Mouse (Mus musculus) midbrain, postnatal 0 days (tissue): ENCODE results near the gene Med17. TPM values are rescaled to one million over a fixed set of nuclear protein-coding genes. Genes with fewer than 3 reads are reported as not detected.
"Not testable (repeated sequence)": the region's sequence is repeated elsewhere in the genome, so short reads cannot be mapped to it uniquely, and the experiment has no call there.

Experiments used
- ATAC-seq: fragments of 200-750 bp; cut with Nextera tagmentation; 2 replicates; pipeline ENCODE4 v1.8.0; 2017; ENCODE audit warnings: moderate number of reproducible peaks, mild to moderate bottlenecking, moderate TSS enrichment, moderate library complexity; ENCODE audit not compliant: low FRiP score
- DNase-seq: peaks from one replicate; pipeline ENCODE4 v3.0.0-alpha.2; 2015; ENCODE audit warnings: low spot score
- H3K27ac ChIP-seq: fragments of 300-500 bp; sonication (generic); 2 replicates; pipeline ENCODE4 v1.5.1; 2014; ENCODE audit warnings: low read depth, mild to moderate bottlenecking, low read length, mixed read lengths
- H3K27me3 ChIP-seq: fragments of 300-500 bp; sonication (generic); 2 replicates; pipeline ENCODE4 v1.6.1; 2014; ENCODE audit warnings: low read length, control low read depth, mixed read lengths; ENCODE audit not compliant: insufficient read depth
- H3K36me3 ChIP-seq: fragments of 300-500 bp; sonication (generic); 2 replicates; pipeline ENCODE4 v1.6.1; 2014; ENCODE audit warnings: low read length, control low read depth, mixed read lengths; ENCODE audit not compliant: insufficient read depth
- H3K4me1 ChIP-seq: fragments of 300-500 bp; sonication (generic); 2 replicates; pipeline ENCODE4 v1.6.1; 2014; ENCODE audit warnings: mild to moderate bottlenecking, control low read depth, antibody characterized with exemption, low read length, mixed read lengths; ENCODE audit not compliant: insufficient read depth
- H3K4me2 ChIP-seq: fragments of 300-500 bp; sonication (generic); 2 replicates; pipeline ENCODE4 v1.6.1; 2014; ENCODE audit warnings: low read depth, mild to moderate bottlenecking, low read length, mixed read lengths; ENCODE audit not compliant: poor library complexity, severe bottlenecking
- H3K4me3 ChIP-seq: fragments of 300-500 bp; sonication (generic); 2 replicates; pipeline ENCODE4 v1.5.1; 2014; ENCODE audit warnings: low read depth, mild to moderate bottlenecking, low read length, moderate library complexity
- H3K9ac ChIP-seq: fragments of 300-500 bp; sonication (generic); replicated peaks from 2 replicates; pipeline ENCODE4 v1.6.1; 2014; ENCODE audit warnings: mild to moderate bottlenecking, low read length, moderate library complexity, mixed read lengths; ENCODE audit not compliant: poor library complexity, severe bottlenecking
- H3K9me3 ChIP-seq: fragments of 300-500 bp; sonication (generic); 2 replicates; pipeline ENCODE4 v1.6.1; 2016; ENCODE audit warnings: low read length, control low read depth
- CTCF ChIP-seq: IDR thresholded peaks from 2 replicates; pipeline ENCODE4 v1.5.1; 2016; ENCODE audit warnings: antibody characterized with exemption, mild to moderate bottlenecking
- WGBS: fragments of 180-500 bp; shearing (Covaris S2); extraction: QIAGEN DNeasy Blood & Tissue Kit; methylation state at CpG from one replicate; pipeline ENCODE4 v1.1.7; 2014; 5-methylcytosine and 5-hydroxymethylcytosine counted together
- polyA plus RNA-seq: library from polyadenylated mRNA; unstranded; fragments of >200 nt; fragmentation: Nextera tagmentation; extraction: Ambion mirVana; gene quantifications from 2 replicates; pipeline ENCODE4 v1.2.1, GENCODE M21; 2015
- total RNA-seq: library from RNA; depleted of rRNA; stranded (reverse); fragments of >200 nt; gene quantifications from 2 replicates; pipeline ENCODE4 v1.2.3, GENCODE M21; 2014; rRNA removed

Gene Med17
- total RNA-seq (28.6 and 28.8 TPM in 2 replicates), polyA plus RNA-seq (19.4 and 24.6 TPM in 2 replicates)

DNA sequence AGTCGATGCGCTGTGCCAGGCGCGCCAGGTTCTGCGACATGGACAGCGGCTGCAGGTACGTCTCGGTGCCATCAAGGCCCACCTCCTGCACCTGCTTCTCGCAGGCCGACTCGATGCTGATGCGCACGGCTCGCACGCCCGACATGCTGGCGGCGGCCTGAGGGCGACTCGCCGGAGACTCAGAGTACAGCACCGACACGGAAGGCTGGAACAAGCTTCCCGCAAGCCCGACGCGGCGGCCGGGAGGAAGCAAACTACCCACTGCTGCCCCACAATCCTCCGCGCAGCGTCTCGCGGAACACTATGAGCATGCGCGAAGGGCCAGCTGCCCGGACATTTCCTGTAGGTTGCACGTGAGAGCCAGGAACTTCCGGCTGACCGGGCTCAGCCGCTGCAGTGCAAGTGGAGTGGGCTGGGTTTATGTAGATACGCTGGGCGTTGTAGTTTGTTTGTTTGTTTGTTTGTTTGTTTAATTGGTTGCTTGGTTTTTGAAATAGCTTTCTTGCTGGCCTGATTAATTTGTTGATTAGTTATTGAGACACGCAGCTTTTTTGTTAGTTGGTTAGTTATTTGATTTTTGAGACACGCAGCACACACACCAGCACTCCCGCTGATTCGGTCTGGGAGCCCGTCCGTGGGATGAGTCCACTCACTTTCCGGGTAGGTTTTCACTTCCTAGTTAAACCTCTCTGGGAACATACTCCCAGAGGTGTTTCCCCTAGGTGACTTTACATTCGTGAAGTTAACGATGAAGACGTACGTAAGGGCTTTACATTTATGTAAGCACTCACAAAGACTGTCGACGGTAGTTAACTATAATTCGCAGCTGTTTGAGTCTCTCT is at the start of gene Med17:
Gene Med17 (minus strand): TSS at position 283 of the 842 bp plus-strand sequence.
- WGBS, result 2% methylated on average over 57 of the region's 57 CpGs
- Histone ChIP-seq H3K4me2 (peak within 1 kb of the TSS; percentile 69), H3K9me3 (no peaks in the 10 kb centered on the region), H3K9ac (peak within 1 kb of the TSS; percentile 91), H3K4me1 (peaks cover 7% of the 10 kb centered on the region), H3K27me3 (no peaks in the 10 kb centered on the region), H3K36me3 (peaks cover 17% of the 10 kb centered on the region), H3K27ac (peak within 1 kb of the TSS; percentile 86), H3K4me3 (peak within 1 kb of the TSS; percentile 75)
- DNase-seq (peak; percentile 98), ATAC-seq (peak; percentile 99)
- no peak for TF ChIP-seq CTCF

DNA sequence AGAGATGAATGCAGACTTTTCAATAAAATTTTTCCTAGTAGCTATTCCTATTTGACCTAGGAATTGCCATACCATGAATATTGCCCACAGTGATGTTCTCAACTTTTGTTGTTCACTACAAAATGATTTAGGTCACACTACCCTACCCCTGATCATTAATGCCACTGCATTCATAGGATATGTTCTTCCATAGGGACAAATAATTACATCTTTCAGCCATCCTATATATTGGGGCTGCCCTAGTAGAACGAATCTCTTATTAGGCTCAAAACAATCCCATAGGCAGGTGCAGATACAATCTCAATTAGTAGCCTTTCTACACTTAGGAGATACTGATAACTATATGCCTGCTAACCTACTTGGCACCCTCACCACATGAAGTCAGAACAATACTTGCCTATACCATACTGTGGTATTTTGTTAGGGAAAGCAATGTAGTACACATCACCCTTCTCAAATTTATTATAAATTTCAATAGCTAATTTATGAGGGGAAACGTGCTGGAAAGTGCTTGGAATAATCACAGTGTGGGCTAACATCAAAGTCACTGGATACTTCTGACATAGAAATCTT is 38.5 kb upstream of the Med17 start:
- no peak overlapping the region for H3K9ac ChIP-seq
- DNase-seq (no peak), ATAC-seq (no peak)
- no peak for TF ChIP-seq CTCF
- H3K27me3 ChIP-seq, result no peaks in the 10 kb centered on the region
- no peak overlapping the region for H3K4me3 ChIP-seq
- WGBS, result 82% methylated on average over 2 of the region's 2 CpGs
- peaks cover 32% of the 10 kb centered on the region for H3K36me3 ChIP-seq
- H3K9me3 ChIP-seq, result no peaks in the 10 kb centered on the region
- no peaks in the 10 kb centered on the region for H3K4me1 ChIP-seq
- H3K4me2 ChIP-seq, result no peak overlapping the region
- H3K27ac ChIP-seq, result no peak overlapping the region

DNA sequence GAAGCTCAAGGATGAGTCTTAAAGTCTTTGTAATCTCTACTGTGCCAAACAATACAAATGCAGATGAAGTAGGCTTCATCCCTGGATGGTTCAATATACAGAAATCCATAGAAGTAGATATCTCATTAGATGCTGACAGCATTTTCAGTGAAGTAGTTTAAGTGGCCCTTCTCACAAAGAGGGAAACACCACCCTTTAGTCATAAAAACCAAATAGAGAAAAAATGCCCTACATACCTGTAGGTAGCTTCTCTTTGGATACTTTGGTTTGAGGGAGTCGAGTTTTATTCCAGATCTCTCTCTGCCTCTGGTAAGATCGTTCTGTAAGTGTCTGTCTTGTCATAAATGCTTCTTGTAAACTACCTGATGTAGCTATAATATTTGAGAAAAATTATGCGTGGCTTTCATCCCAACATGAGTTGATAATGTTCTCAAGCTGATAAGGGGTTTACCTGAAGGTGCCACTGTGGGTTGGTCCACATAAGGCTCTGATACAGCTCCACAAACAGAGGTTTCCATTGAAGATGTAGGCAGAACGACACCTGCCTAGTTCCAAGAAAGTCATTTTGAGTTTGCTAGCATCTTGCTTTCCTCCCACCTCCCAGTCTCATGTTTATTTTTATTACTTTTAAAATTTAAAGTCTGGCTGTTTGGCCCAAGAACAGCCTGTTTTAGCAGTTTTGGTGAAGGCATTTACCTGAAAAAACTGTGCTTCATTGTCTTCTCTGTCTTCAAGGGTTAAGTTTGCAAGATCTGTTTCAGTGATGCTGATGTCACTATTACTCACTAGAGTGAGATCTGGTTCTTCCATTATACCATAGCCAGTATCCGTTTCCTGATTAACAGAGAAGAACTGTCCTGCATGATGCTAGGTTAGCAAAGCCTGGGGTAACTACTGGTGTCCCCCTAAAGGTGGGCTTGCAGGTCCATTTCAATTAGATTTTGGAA is 37.8 kb upstream of the Med17 start:
- Histone ChIP-seq H3K4me2 (no peak overlapping the region), H3K9me3 (no peaks in the 10 kb centered on the region), H3K4me1 (no peaks in the 10 kb centered on the region), H3K4me3 (no peak overlapping the region), H3K36me3 (peaks cover 31% of the 10 kb centered on the region), H3K27me3 (no peaks in the 10 kb centered on the region), H3K9ac (no peak overlapping the region), H3K27ac (no peak overlapping the region)
- 63% methylated on average over 5 of the region's 5 CpGs for WGBS
- TF ChIP-seq CTCF, result no peak
- no peak for DNase-seq
- no peak for ATAC-seq

DNA sequence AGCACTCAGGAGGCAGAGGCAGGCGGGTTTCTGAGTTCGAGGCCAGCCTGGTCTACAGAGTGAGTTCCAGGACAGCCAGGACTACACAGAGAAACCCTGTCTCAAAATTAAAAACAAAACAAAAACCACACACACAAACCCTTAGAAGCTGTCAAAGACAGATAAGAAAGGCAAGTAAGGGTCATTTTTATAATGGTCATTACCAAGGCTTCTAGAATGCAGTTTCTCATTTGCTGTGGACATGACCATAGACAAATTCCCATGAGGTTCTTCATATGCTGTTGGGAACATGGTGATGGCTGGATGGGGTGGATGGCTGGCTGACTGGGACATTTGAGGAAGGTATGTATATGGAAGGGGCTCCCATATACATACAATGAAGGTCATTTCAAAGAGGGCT is 36.6 kb upstream of the Med17 start:
- not testable (repeated sequence) for H3K4me1 ChIP-seq, H3K9me3 ChIP-seq, H3K4me2 ChIP-seq, H3K4me3 ChIP-seq, H3K9ac ChIP-seq, DNase-seq, ATAC-seq, H3K27me3 ChIP-seq, H3K27ac ChIP-seq
- 88% methylated on average over 1 of the region's 2 CpGs for WGBS
- peaks cover 26% of the 10 kb centered on the region for H3K36me3 ChIP-seq

DNA sequence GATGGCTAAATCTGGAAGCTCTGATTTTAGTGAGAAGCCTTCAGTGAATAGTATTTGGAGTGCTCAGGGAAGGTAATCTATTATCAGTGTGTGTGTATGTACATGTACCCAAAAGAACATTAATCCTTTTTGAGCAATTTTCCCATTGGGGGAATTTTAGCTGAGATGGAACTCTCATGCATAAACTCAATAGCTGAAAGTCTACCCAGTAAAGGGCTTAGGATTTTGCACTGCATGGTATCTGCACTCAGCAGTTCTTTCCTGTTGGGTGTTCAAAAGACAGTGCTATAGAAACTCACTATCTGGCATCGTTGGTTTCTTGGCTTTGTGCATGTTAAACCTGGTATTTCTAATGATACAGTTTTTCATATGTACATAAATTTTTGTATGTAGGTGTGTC is 34.9 kb upstream of the Med17 start:
- Histone ChIP-seq H3K9me3 (no peaks in the 10 kb centered on the region), H3K36me3 (peaks cover 29% of the 10 kb centered on the region), H3K4me1 (no peaks in the 10 kb centered on the region), H3K4me3 (no peak overlapping the region), H3K4me2 (no peak overlapping the region), H3K27me3 (no peaks in the 10 kb centered on the region), H3K27ac (no peak overlapping the region), H3K9ac (no peak overlapping the region)
- 91% methylated on average over 1 of the region's 1 CpGs for WGBS
- no peak for DNase-seq
- TF ChIP-seq CTCF, result no peak
- ATAC-seq, result no peak
